Mouse (Mus musculus): ENCODE measurements at regions not wholly inside any gene's neighbourhood (a gene's known extent, or its start where the extent isn't known, plus 50 kb on each side); places are given as distances from the start of the nearest gene placed in this dataset.

DNA sequence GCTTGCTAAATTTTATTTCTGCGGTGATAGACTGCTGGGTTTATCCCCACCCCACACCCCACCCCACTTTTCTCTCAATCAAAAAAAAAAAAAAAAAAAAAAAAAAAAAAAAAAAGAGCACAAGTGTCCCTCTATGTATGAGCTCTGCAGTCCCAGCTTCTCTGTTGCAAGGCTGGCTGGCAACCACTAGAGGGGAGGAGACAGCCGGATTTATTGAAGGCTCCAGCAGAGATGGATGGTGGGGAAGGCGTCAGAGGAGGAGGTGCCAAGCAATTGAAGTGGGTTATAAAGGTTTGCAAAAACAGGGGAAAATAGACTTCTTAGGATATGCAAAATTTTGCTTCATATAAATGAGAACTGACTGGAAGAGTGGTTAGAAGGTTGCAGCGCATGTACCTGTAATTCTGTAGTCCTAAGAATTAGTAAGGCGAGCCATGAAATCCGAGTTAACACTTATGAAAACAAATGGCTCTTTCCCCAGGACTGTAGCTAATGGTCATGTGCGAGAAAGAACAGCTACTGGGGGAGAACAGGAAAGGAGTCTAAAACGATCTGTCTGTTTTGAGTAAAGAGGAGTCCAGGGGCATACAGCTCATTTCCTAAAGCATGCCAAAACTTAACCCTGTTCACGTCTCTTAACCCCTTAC is 885.1 kb upstream of the Pou3f3 start:
- no peaks in the 10 kb centered on the region for H3K27me3 ChIP-seq (ENCODE audit: control insufficient read depth, insufficient read depth, low read length)
- H3K4me1 ChIP-seq (ENCODE audit: control insufficient read depth, insufficient read depth, low read length), result no peaks in the 10 kb centered on the region
- no peak overlapping the region for H3K4me3 ChIP-seq (ENCODE audit: control insufficient read depth, low read depth, low read length)
- TF ChIP-seq POLR2A (IDR thresholded peaks at IDR 0.05; ENCODE audit: control insufficient read depth, low read depth, low read length) (no peak), CTCF (IDR thresholded peaks at IDR 0.05; ENCODE audit: control insufficient read depth, insufficient read depth, insufficient replicate concordance, low read depth, low read length) (peak; percentile 38; the same call in 1 of the 2 replicates)
- H3K36me3 ChIP-seq (ENCODE audit: control insufficient read depth, insufficient read depth, low read length), result no peaks in the 10 kb centered on the region
- no peak overlapping the region for H3K27ac ChIP-seq (ENCODE audit: control insufficient read depth, insufficient read depth, low read depth, low read length)

DNA sequence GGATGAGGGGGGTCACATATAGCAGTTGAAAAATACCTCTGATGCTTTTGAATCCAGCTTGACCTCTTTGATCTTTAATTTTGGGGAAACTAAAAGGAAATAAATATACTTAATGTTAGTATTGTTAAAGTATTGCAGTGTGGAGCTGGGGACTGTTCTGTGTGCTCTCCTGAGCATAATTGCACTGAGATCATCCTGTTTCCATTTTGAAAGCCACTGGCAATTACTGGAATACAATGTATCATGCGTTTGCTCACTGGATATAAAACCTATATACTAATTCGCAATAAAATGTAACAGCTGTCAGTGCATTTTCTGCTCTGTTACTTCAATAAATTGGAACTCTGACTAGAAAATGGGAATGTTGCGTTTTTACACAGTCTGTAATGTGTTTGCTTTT is 884.4 kb upstream of the Pou3f3 start:
- Histone ChIP-seq H3K4me1 (ENCODE audit: control insufficient read depth, insufficient read depth, low read length) (no peaks in the 10 kb centered on the region), H3K36me3 (ENCODE audit: control insufficient read depth, insufficient read depth, low read length) (no peaks in the 10 kb centered on the region), H3K4me3 (ENCODE audit: control insufficient read depth, low read depth, low read length) (no peak overlapping the region), H3K27ac (ENCODE audit: control insufficient read depth, insufficient read depth, low read depth, low read length) (no peak overlapping the region), H3K27me3 (ENCODE audit: control insufficient read depth, insufficient read depth, low read length) (no peaks in the 10 kb centered on the region)
- TF ChIP-seq POLR2A (IDR thresholded peaks at IDR 0.05; ENCODE audit: control insufficient read depth, low read depth, low read length) (no peak), CTCF (IDR thresholded peaks at IDR 0.05; ENCODE audit: control insufficient read depth, insufficient read depth, insufficient replicate concordance, low read depth, low read length) (no peak)

DNA sequence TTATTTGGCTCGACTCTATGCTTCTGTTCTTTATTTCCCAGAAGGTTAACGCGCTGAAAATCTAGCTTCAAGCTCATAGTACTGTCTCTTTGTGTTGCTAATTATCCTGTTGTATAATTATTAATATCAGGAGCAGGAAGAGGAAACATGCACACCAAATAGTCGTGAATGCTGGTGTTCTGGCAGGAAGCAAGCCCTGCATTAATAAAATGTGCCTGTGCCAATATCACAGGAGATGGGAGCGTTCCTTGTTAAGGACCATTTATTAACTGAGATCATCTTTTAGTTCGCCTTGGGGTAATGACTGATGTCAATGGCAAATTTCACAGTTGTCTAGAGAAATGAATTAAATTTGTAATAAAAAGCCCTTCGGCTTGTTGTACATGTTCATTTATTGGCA is 883.5 kb upstream of the Pou3f3 start:
- H3K36me3 ChIP-seq (ENCODE audit: control insufficient read depth, insufficient read depth, low read length), result no peaks in the 10 kb centered on the region
- no peak overlapping the region for H3K4me3 ChIP-seq (ENCODE audit: control insufficient read depth, low read depth, low read length)
- H3K27me3 ChIP-seq (ENCODE audit: control insufficient read depth, insufficient read depth, low read length), result no peaks in the 10 kb centered on the region
- H3K27ac ChIP-seq (ENCODE audit: control insufficient read depth, insufficient read depth, low read depth, low read length), result no peak overlapping the region
- TF ChIP-seq CTCF (IDR thresholded peaks at IDR 0.05; ENCODE audit: control insufficient read depth, insufficient read depth, insufficient replicate concordance, low read depth, low read length), result no peak
- TF ChIP-seq POLR2A (IDR thresholded peaks at IDR 0.05; ENCODE audit: control insufficient read depth, low read depth, low read length), result no peak
- no peaks in the 10 kb centered on the region for H3K4me1 ChIP-seq (ENCODE audit: control insufficient read depth, insufficient read depth, low read length)

DNA sequence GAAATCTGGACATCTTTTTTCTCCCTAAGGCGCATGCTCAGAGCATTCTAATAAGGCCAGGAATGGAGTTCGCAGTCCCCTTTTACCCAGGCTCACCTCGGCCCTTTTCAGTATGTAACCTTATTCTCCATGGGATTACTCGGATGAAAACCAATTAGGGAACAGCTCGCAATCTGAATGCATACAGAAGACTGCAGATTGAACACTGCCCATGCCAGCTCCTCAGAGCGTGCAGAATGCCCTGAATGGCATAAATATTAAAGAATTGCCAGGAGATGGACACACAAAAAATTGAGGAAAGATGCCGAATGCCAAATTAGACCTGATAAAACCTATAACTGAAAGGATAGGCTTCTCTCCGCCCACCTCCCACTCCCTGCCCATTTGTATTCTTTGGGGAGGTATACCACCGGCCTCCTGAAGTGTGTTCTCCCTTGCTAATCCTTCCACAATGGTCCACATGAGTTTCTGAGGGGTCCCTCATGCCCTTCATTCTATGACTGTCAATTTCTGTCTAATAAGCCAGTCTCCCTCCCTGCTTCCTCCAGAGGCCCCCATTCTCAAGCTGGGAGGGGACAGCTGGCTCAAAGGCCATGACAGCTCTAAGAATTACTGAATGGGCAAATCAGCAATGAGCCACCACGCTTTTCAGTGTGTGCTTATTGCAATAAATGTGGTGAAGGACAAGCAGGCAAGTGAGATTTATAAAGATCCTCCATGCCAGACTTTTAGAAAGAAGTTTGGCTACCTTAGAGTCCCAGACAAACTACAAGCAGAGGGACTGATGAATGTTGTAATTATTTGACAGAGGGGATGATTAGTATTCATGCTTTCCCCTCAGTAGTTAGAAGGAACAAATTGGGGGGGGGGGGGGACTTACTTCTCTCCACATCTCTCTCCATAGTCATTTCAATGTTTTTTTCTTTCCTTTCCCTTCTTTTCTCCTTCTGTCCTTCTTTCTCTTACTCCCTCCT is 881.2 kb upstream of the Pou3f3 start:
- H3K4me3 ChIP-seq (ENCODE audit: control insufficient read depth, low read depth, low read length), result no peak overlapping the region
- no peaks in the 10 kb centered on the region for H3K36me3 ChIP-seq (ENCODE audit: control insufficient read depth, insufficient read depth, low read length)
- no peaks in the 10 kb centered on the region for H3K27me3 ChIP-seq (ENCODE audit: control insufficient read depth, insufficient read depth, low read length)
- H3K27ac ChIP-seq (ENCODE audit: control insufficient read depth, insufficient read depth, low read depth, low read length), result no peak overlapping the region
- TF ChIP-seq CTCF (IDR thresholded peaks at IDR 0.05; ENCODE audit: control insufficient read depth, insufficient read depth, insufficient replicate concordance, low read depth, low read length) (no peak), POLR2A (IDR thresholded peaks at IDR 0.05; ENCODE audit: control insufficient read depth, low read depth, low read length) (no peak)
- no peaks in the 10 kb centered on the region for H3K4me1 ChIP-seq (ENCODE audit: control insufficient read depth, insufficient read depth, low read length)

- TF ChIP-seq POLR2A (IDR thresholded peaks at IDR 0.05; ENCODE audit: control insufficient read depth, low read depth, low read length), result no peak
- no peak for TF ChIP-seq CTCF (IDR thresholded peaks at IDR 0.05; ENCODE audit: control insufficient read depth, insufficient read depth, insufficient replicate concordance, low read depth, low read length)
- H3K27ac ChIP-seq (ENCODE audit: control insufficient read depth, insufficient read depth, low read depth, low read length), result no peak overlapping the region
- no peaks in the 10 kb centered on the region for H3K4me1 ChIP-seq (ENCODE audit: control insufficient read depth, insufficient read depth, low read length)
Measured at GRCm38 (mm10) chr1:41815021-41815420, 880.5 kb upstream of the Pou3f3 start.

DNA sequence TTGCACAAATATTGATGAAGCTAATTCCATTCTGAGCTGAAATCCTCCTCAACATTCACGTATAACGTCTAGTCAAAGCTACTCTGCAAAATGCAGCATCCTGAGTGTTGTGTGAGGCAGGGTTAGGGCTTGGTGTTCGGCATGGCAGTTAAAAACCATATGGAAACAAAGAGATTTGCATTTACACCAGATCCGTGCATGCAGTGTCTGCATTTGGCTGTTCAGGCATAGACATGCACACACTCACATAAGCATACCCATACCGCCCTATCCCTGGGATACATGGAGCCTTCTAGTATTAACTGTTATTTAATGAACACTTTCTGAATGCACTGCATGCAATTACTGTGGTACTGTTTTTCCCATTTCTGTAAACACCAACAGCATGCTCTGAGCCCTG is 872.8 kb upstream of the Pou3f3 start:
- H3K36me3 ChIP-seq (ENCODE audit: control insufficient read depth, insufficient read depth, low read length), result no peaks in the 10 kb centered on the region
- H3K27me3 ChIP-seq (ENCODE audit: control insufficient read depth, insufficient read depth, low read length), result no peaks in the 10 kb centered on the region
- no peaks in the 10 kb centered on the region for H3K4me1 ChIP-seq (ENCODE audit: control insufficient read depth, insufficient read depth, low read length)
- no peak overlapping the region for H3K4me3 ChIP-seq (ENCODE audit: control insufficient read depth, low read depth, low read length)
- TF ChIP-seq POLR2A (IDR thresholded peaks at IDR 0.05; ENCODE audit: control insufficient read depth, low read depth, low read length), result no peak
- no peak for TF ChIP-seq CTCF (IDR thresholded peaks at IDR 0.05; ENCODE audit: control insufficient read depth, insufficient read depth, insufficient replicate concordance, low read depth, low read length)
- no peak overlapping the region for H3K27ac ChIP-seq (ENCODE audit: control insufficient read depth, insufficient read depth, low read depth, low read length)

More at GRCm38 (mm10) chr1:41815021-41815420, 880.5 kb upstream of the Pou3f3 start:
- H3K4me3 ChIP-seq (ENCODE audit: control insufficient read depth, low read depth, low read length), result no peak overlapping the region
- H3K27me3 ChIP-seq (ENCODE audit: control insufficient read depth, insufficient read depth, low read length), result no peaks in the 10 kb centered on the region
- no peaks in the 10 kb centered on the region for H3K36me3 ChIP-seq (ENCODE audit: control insufficient read depth, insufficient read depth, low read length)

GRCm38 (mm10) chr1:41825223-41825622 is 870.3 kb upstream of the Pou3f3 start:
- no peaks in the 10 kb centered on the region for H3K4me1 ChIP-seq (ENCODE audit: control insufficient read depth, insufficient read depth, low read length)
- no peaks in the 10 kb centered on the region for H3K36me3 ChIP-seq (ENCODE audit: control insufficient read depth, insufficient read depth, low read length)
- no peak for TF ChIP-seq POLR2A (IDR thresholded peaks at IDR 0.05; ENCODE audit: control insufficient read depth, low read depth, low read length)
- TF ChIP-seq CTCF (IDR thresholded peaks at IDR 0.05; ENCODE audit: control insufficient read depth, insufficient read depth, insufficient replicate concordance, low read depth, low read length), result no peak
- H3K27me3 ChIP-seq (ENCODE audit: control insufficient read depth, insufficient read depth, low read length), result no peaks in the 10 kb centered on the region
- no peak overlapping the region for H3K27ac ChIP-seq (ENCODE audit: control insufficient read depth, insufficient read depth, low read depth, low read length)
- no peak overlapping the region for H3K4me3 ChIP-seq (ENCODE audit: control insufficient read depth, low read depth, low read length)

Measured in testis, adult 2 months (tissue).